Mouse (Mus musculus) brain, embryonic 14.5 days (tissue): ENCODE measurements around the gene Pou4f1. TPM values are rescaled to one million over a fixed set of nuclear protein-coding genes. Genes with fewer than 3 reads are reported as not detected.

Experiments
- DNase-seq: peaks from one replicate; pipeline ENCODE4 v3.0.0-alpha.2; 2011; ENCODE audit warnings: low read depth
- CTCF ChIP-seq: fragments of 200-500 bp; IDR thresholded peaks from 2 replicates; pipeline ENCODE4 v1.5.1; 2012; ENCODE audit warnings: inconsistent platforms, mild to moderate bottlenecking, moderate library complexity, borderline replicate concordance; ENCODE audit not compliant: insufficient read depth, insufficient read length; ENCODE audit errors: extremely low read depth
- POLR2A ChIP-seq: fragments of 200-500 bp; IDR thresholded peaks from 2 replicates; pipeline ENCODE4 v1.6.1; 2012; ENCODE audit warnings: mild to moderate bottlenecking, inconsistent platforms, borderline replicate concordance; ENCODE audit not compliant: poor library complexity, insufficient read depth, insufficient read length, severe bottlenecking; ENCODE audit errors: extremely low read depth
- polyA plus RNA-seq: library from polyadenylated mRNA; depleted of rRNA; stranded (reverse); fragments of >200 nt; gene quantifications from 2 replicates; pipeline ENCODE4 v1.2.3, GENCODE M21; 2012

Pou4f1 gene
- polyA plus RNA-seq, 1 experiment: 28.4 TPM

GRCm38 (mm10) chr14:104463631-104464250 lies 4.1 kb downstream of the Pou4f1 start:
- TF ChIP-seq CTCF: no peak
- TF ChIP-seq POLR2A: no peak
- DNase-seq: peak; percentile 46

GRCm38 (mm10) chr14:104461286-104462240 lies 6.2 kb downstream of the Pou4f1 start:
- DNase-seq: peak; percentile 60
- TF ChIP-seq POLR2A (no peak), CTCF (no peak)

- peak; percentile 83 for DNase-seq
- TF ChIP-seq POLR2A (no peak), CTCF (no peak)
Observed at GRCm38 (mm10) chr14:104460325-104461285, 7.2 kb downstream of the Pou4f1 start.

- TF ChIP-seq POLR2A (no peak), CTCF (no peak)
- peak; percentile 71 for DNase-seq
Observed at GRCm38 (mm10) chr14:104459513-104460111, 8.2 kb downstream of the Pou4f1 start.

GRCm38 (mm10) chr14:104458728-104459512 lies 8.9 kb downstream of the Pou4f1 start:
- no peak for TF ChIP-seq POLR2A
- peak; percentile 58 for DNase-seq

GRCm38 (mm10) chr14:104457966-104458710 lies 9.7 kb downstream of the Pou4f1 start:
- TF ChIP-seq POLR2A (no peak), CTCF (no peak)
- DNase-seq: peak; percentile 71

GRCm38 (mm10) chr14:104456976-104457375 lies 10.8 kb downstream of the Pou4f1 start:
- no peak for TF ChIP-seq POLR2A
- TF ChIP-seq CTCF: no peak
- DNase-seq: peak; percentile 86

- DNase-seq: peak; percentile 74
- TF ChIP-seq CTCF (no peak), POLR2A (no peak)
Observed at GRCm38 (mm10) chr14:104453824-104454223, 14.0 kb downstream of the Pou4f1 start.

- DNase-seq: no peak
- TF ChIP-seq POLR2A: no peak
- no peak for TF ChIP-seq CTCF
Observed at GRCm38 (mm10) chr14:104434293-104434692, 33.5 kb downstream of the Pou4f1 start.

- no peak for DNase-seq
- TF ChIP-seq POLR2A: no peak
- no peak for TF ChIP-seq CTCF
Observed at GRCm38 (mm10) chr14:104430819-104431218, 37.0 kb downstream of the Pou4f1 start.
